Mouse (Mus musculus) lung, postnatal 0 days (tissue): ENCODE measurements around the gene Emcn. TPM values are rescaled to one million over a fixed set of nuclear protein-coding genes. Genes with fewer than 3 reads are reported as not detected.
A peak's percentile ranks its signal among the peaks of the same experiment; 100 is the strongest.

Experiments
- ATAC-seq: fragments of 200-750 bp; cut with Nextera tagmentation; 2 replicates; pipeline ENCODE4 v1.8.0; 2017; ENCODE audit warnings: moderate library complexity
- DNase-seq: peaks from one replicate; pipeline ENCODE4 v3.0.0-alpha.2; 2016; ENCODE audit warnings: low spot score
- H3K27ac ChIP-seq: fragments of 300-500 bp; sonication (generic); 2 replicates; pipeline ENCODE4 v1.5.1; 2014; ENCODE audit warnings: antibody characterized with exemption, mild to moderate bottlenecking, low read length, mixed read lengths
- H3K27me3 ChIP-seq: fragments of 300-500 bp; sonication (generic); replicated peaks from 2 replicates; pipeline ENCODE4 v1.6.1; 2014; ENCODE audit warnings: low read length, mixed read lengths; ENCODE audit not compliant: insufficient read depth
- H3K36me3 ChIP-seq: fragments of 300-500 bp; sonication (generic); 2 replicates; pipeline ENCODE4 v1.6.1; 2014; ENCODE audit warnings: low read length, mixed read lengths; ENCODE audit not compliant: insufficient read depth
- H3K4me1 ChIP-seq: fragments of 300-500 bp; sonication (generic); 2 replicates; pipeline ENCODE4 v1.6.1; 2014; ENCODE audit warnings: antibody characterized with exemption, low read depth, low read length, mixed read lengths; ENCODE audit not compliant: insufficient read depth
- H3K4me2 ChIP-seq: fragments of 300-500 bp; sonication (generic); replicated peaks from 2 replicates; pipeline ENCODE4 v1.6.1; 2014; ENCODE audit warnings: low read depth, mild to moderate bottlenecking, low read length, moderate library complexity, mixed read lengths
- H3K4me3 ChIP-seq: fragments of 300-500 bp; sonication (generic); 2 replicates; pipeline ENCODE4 v1.5.1; 2014; ENCODE audit warnings: low read depth, low read length
- H3K9ac ChIP-seq: fragments of 300-500 bp; sonication (generic); replicated peaks from 2 replicates; pipeline ENCODE4 v1.6.1; 2014; ENCODE audit warnings: low read depth, mild to moderate bottlenecking
- H3K9me3 ChIP-seq: fragments of 300-500 bp; sonication (generic); 2 replicates; pipeline ENCODE4 v1.6.1; 2016; ENCODE audit warnings: low read length, mixed read lengths
- CTCF ChIP-seq: IDR thresholded peaks from 2 replicates; pipeline ENCODE4 v1.5.1; 2016; ENCODE audit warnings: antibody characterized with exemption, mild to moderate bottlenecking
- EP300 ChIP-seq: IDR thresholded peaks from 2 replicates; pipeline ENCODE4 v1.6.1; 2016; ENCODE audit warnings: antibody characterized with exemption, mild to moderate bottlenecking, control low read depth
- WGBS: fragments of 180-500 bp; shearing (Covaris S2); extraction: QIAGEN DNeasy Blood & Tissue Kit; methylation state at CpG from one replicate; pipeline ENCODE4 v1.1.7; 2014; 5-methylcytosine and 5-hydroxymethylcytosine counted together
- polyA plus RNA-seq: library from polyadenylated mRNA; unstranded; fragments of >200 nt; fragmentation: Nextera tagmentation; extraction: Ambion mirVana; gene quantifications from 2 replicates; pipeline ENCODE4 v1.2.1, GENCODE M21; 2015

Emcn gene
- polyA plus RNA-seq, 1 experiment from 2014 or later = 105 TPM

DNA sequence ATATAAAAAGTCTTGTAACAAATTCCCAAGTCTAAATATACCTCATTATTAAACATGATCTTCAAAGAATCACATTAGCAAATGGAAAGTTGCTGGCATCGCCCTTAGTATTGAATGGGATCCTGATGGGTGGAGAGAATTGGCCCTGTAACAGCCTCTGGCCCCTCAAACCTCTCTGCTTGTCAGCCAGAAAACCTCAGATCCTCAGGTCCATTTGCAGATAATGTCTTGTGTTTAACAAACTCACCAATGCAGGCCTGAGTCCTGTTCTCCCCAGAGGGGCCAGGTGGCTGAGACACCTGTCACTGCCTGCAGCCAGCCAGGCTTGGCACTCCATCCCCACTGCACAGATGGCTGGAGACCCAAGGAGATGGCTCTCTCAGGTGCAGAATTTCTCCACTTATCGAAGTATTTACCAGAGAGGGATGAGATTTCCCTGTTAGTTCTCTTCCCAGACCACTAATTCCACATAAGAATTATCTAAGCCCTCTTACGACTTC is 27.0 kb downstream of the Emcn start:
- no peak overlapping the region for H3K27ac ChIP-seq

DNA sequence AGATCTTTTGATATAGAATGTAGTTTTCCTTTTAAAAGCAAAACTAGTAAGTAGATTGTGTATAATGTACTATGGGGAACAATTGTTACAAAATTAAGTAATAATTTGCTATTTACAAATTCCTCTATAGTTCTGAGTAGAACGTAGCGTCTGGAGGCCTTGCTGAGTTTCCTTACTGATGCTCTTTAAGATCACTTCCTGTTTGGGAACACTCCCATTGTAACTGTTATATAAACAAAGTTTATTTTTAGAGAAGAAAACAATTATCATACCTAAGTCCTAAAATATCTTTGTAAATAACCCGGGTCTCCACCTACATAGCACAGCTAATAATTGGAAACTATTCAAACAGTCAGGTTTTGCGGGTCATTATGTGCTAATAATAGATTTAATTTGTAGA is 32.0 kb downstream of the Emcn start:
- WGBS = 57% methylated on average over 4 of the region's 4 CpGs

More for the DNA sequence above, 27.0 kb downstream of the Emcn start:
- Histone ChIP-seq H3K27me3 (no peaks in the 10 kb centered on the region), H3K9me3 (no peaks in the 10 kb centered on the region), H3K4me1 (no peaks in the 10 kb centered on the region), H3K9ac (no peak overlapping the region), H3K36me3 (no peaks in the 10 kb centered on the region), H3K4me2 (no peak overlapping the region), H3K4me3 (no peak overlapping the region)
- DNase-seq = no peak
- 64% methylated on average over 3 of the region's 3 CpGs for WGBS
- no peak for ATAC-seq
- no peak for TF ChIP-seq EP300
- no peak for TF ChIP-seq CTCF

DNA sequence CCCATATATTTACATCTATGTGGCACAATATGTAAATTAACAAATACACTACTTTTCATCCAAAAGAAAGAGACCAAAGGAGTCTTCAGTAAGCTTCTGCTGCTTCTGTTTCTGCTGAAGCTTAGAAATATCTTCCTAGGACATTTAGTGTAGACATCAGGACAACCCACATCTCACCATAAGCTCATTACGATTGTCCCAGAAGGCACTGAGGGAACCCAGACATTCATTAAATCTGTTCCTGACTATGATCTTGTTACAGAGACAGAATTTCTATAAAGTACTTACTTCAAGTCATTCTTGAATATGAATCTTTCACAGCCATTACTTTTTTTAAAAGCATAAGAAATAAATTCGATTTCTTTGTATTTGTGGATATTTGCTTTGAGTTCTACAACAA is 41.4 kb downstream of the Emcn start:
- no peak overlapping the region for H3K27ac ChIP-seq
- H3K4me3 ChIP-seq = no peak overlapping the region
- H3K4me1 ChIP-seq = no peaks in the 10 kb centered on the region
- no peak for TF ChIP-seq EP300
- no peak for TF ChIP-seq CTCF
- 81% methylated on average over 2 of the region's 2 CpGs for WGBS
- H3K27me3 ChIP-seq = no peaks in the 10 kb centered on the region
- H3K36me3 ChIP-seq = no peaks in the 10 kb centered on the region
- no peaks in the 10 kb centered on the region for H3K9me3 ChIP-seq
- H3K4me2 ChIP-seq = no peak overlapping the region
- ATAC-seq (no peak), DNase-seq (no peak)
- H3K9ac ChIP-seq = no peak overlapping the region

More for the DNA sequence above, 32.0 kb downstream of the Emcn start:
- no peaks in the 10 kb centered on the region for H3K36me3 ChIP-seq
- H3K9ac ChIP-seq = no peak overlapping the region
- H3K27me3 ChIP-seq = no peaks in the 10 kb centered on the region
- no peak overlapping the region for H3K4me2 ChIP-seq
- H3K9me3 ChIP-seq = no peaks in the 10 kb centered on the region
- H3K27ac ChIP-seq = no peak overlapping the region
- H3K4me3 ChIP-seq = no peak overlapping the region
- ATAC-seq (peak; percentile 26; the same call in 1 of the 2 replicates), DNase-seq (peak; percentile 53)
- no peaks in the 10 kb centered on the region for H3K4me1 ChIP-seq
- peak; percentile 94 for TF ChIP-seq EP300
- TF ChIP-seq CTCF = no peak

DNA sequence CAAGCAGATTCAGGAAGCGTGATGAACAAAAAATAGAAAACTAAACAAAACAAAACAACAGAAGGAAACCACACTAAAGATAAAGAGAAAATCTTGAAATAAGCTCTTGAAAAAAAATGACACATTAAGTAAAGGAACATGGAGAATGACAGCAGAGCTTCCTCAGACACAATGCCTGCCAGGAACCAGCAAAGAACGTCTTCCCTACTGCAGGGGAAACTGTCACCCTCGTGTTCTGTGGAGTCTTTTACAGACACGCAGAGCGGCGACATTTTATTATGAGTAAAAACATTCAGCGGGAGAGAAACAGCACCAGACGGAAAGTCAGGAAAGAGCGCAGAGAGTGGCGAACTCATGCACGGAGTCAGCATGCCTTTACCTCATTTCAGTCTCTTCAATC is 54.7 kb downstream of the Emcn start:
- no peaks in the 10 kb centered on the region for H3K36me3 ChIP-seq

DNA sequence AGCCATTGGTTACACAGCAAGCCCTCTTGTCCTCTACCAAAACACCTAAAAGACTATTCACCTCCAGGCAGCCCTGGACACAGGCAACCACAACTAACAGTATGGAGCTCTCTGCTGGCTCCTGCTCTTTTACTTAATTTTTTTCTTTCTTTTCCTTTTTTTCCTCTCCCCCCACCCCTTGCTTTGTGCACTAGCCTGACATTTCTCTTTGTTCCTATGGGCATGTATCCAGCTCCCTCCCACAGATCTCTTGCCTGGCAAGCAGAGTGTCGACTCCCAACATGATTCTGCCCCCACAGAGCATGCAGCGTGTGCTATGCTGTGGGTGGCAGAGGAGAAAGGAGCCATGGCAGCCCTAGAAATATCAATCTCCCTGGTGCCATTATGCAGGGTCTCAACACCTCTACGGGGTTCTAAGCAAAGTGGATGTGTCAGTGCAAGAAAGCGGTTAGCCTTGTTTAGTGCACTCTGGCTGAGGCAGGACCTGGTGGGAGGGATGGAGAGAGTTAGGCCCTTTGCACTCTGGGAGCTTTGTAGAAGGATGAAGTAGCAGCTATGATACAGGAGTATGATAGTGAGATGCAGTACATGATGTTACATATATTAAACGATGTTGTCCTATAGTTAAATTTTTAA is 74.7 kb downstream of the Emcn start:
- 59% methylated on average over 5 of the region's 5 CpGs for WGBS
- H3K4me3 ChIP-seq = no peak overlapping the region
- no peak for TF ChIP-seq CTCF
- TF ChIP-seq EP300 = no peak
- no peaks in the 10 kb centered on the region for H3K36me3 ChIP-seq
- ATAC-seq = no peak
- H3K27me3 ChIP-seq = no peaks in the 10 kb centered on the region
- no peak overlapping the region for H3K27ac ChIP-seq
- H3K9me3 ChIP-seq = no peaks in the 10 kb centered on the region
- no peak for DNase-seq
- H3K4me1 ChIP-seq = no peaks in the 10 kb centered on the region
- H3K9ac ChIP-seq = no peak overlapping the region
- H3K4me2 ChIP-seq = no peak overlapping the region

More for the DNA sequence above, 54.7 kb downstream of the Emcn start:
- ATAC-seq (no peak), DNase-seq (no peak)
- TF ChIP-seq EP300 (no peak), CTCF (no peak)
- no peaks in the 10 kb centered on the region for H3K27me3 ChIP-seq
- WGBS = 65% methylated on average over 11 of the region's 11 CpGs
- 0 out of 2 replicates have a peak overlapping the region, but pooled peaks have one; percentile 32 for H3K27ac ChIP-seq
- no peak overlapping the region for H3K9ac ChIP-seq
- no peak overlapping the region for H3K4me3 ChIP-seq
- H3K9me3 ChIP-seq = no peaks in the 10 kb centered on the region
- no peak overlapping the region for H3K4me2 ChIP-seq
- H3K4me1 ChIP-seq = no peaks in the 10 kb centered on the region

DNA sequence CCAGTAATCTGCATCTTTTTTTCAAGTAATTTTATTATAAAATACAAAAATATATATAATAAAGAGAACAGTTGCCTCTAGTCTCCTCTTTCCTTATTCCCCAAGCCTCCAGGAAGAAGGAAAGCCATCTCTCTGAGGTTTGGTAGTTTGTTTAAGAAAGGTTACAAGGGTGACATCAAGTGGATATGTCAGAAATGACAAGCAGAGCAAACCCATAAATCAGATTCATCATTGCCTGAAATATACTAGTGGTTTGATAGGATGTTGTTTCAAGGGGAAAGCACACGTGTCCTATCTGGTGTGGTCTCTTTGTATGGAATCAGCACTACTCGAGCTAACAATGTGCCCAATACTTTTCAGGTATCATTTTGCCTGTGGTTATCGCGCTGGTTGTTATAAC is 77.8 kb downstream of the Emcn start:
- H3K4me2 ChIP-seq = no peak overlapping the region
- no peak overlapping the region for H3K27ac ChIP-seq
- no peak overlapping the region for H3K9ac ChIP-seq
- no peak overlapping the region for H3K4me3 ChIP-seq
- H3K27me3 ChIP-seq = no peaks in the 10 kb centered on the region
- peak; percentile 68 for TF ChIP-seq CTCF
- 0 out of 2 replicates have a peak, but pooled peaks have one; percentile 12 for TF ChIP-seq EP300
- no peaks in the 10 kb centered on the region for H3K4me1 ChIP-seq
- H3K36me3 ChIP-seq = no peaks in the 10 kb centered on the region
- no peaks in the 10 kb centered on the region for H3K9me3 ChIP-seq
- WGBS = 59% methylated on average over 4 of the region's 4 CpGs
- DNase-seq = peak; percentile 59
- ATAC-seq = no peak
